Mouse (Mus musculus) intestine, embryonic 14.5 days (tissue): Measurements from ENCODE around the gene Cyp2e1. TPM values are rescaled to one million over a fixed set of nuclear protein-coding genes. Genes with fewer than 3 reads are reported as not detected.

Experiments used
- ATAC-seq: fragments of 200-750 bp; cut with Nextera tagmentation; replicated peaks from 2 replicates; pipeline ENCODE4 v1.8.0; 2017; ENCODE audit warnings: low read depth, moderate number of reproducible peaks, moderate TSS enrichment, moderate library complexity; ENCODE audit not compliant: low FRiP score, low TSS enrichment
- DNase-seq: peaks from one replicate; pipeline ENCODE4 v3.0.0-alpha.2; 2018; ENCODE audit warnings: low spot score
- H3K27ac ChIP-seq: fragments of 300-500 bp; sonication (generic); 2 replicates; pipeline ENCODE4 v1.5.1; 2014; ENCODE audit warnings: low read depth, mild to moderate bottlenecking, control low read depth
- H3K27me3 ChIP-seq: fragments of 300-500 bp; sonication (generic); replicated peaks from 2 replicates; pipeline ENCODE4 v1.6.1; 2014; ENCODE audit warnings: low read length, control low read depth; ENCODE audit not compliant: control insufficient read depth, insufficient read depth
- H3K36me3 ChIP-seq: fragments of 300-500 bp; sonication (generic); 2 replicates; pipeline ENCODE4 v1.6.1; 2014; ENCODE audit warnings: low read length, control low read depth; ENCODE audit not compliant: control insufficient read depth, insufficient read depth
- H3K4me1 ChIP-seq: fragments of 300-500 bp; sonication (generic); replicated peaks from 2 replicates; pipeline ENCODE4 v1.6.1; 2014; ENCODE audit warnings: low read length, control low read depth, mixed read lengths; ENCODE audit not compliant: control insufficient read depth, insufficient read depth
- H3K4me2 ChIP-seq: fragments of 300-500 bp; sonication (generic); 2 replicates; pipeline ENCODE4 v1.6.1; 2014; ENCODE audit warnings: low read length
- H3K4me3 ChIP-seq: fragments of 300-500 bp; sonication (generic); 2 replicates; pipeline ENCODE4 v1.5.1; 2014; ENCODE audit warnings: low read depth, low read length, control low read depth, mixed read lengths
- H3K9ac ChIP-seq: fragments of 300-500 bp; sonication (generic); 2 replicates; pipeline ENCODE4 v1.6.1; 2014; ENCODE audit warnings: mild to moderate bottlenecking, low read length
- H3K9me3 ChIP-seq: fragments of 300-500 bp; sonication (generic); 2 replicates; pipeline ENCODE4 v1.6.1; 2016; ENCODE audit warnings: low read length, control low read depth; ENCODE audit not compliant: control insufficient read depth
- WGBS: fragments of 180-500 bp; shearing (Covaris S2); extraction: QIAGEN DNeasy Blood & Tissue Kit; methylation state at CpG from one replicate; pipeline ENCODE4 v1.1.7; 2014; 5-methylcytosine and 5-hydroxymethylcytosine counted together
- polyA plus RNA-seq: library from polyadenylated mRNA; unstranded; fragments of >200 nt; fragmentation: Nextera tagmentation; extraction: Ambion mirVana; gene quantifications from 2 replicates; pipeline ENCODE4 v1.2.1, GENCODE M21; 2014

Gene Cyp2e1
- polyA plus RNA-seq, 1 experiment from 2014 or later = not detected

- H3K27me3 ChIP-seq = no peaks in the 10 kb centered on the region
- no peak overlapping the region for H3K4me3 ChIP-seq
- no peaks in the 10 kb centered on the region for H3K36me3 ChIP-seq
- 54% methylated on average over 4 of the region's 4 CpGs for WGBS
- H3K4me1 ChIP-seq = no peaks in the 10 kb centered on the region
- no peak overlapping the region for H3K27ac ChIP-seq
- DNase-seq (no peak), ATAC-seq (no peak)
- H3K4me2 ChIP-seq = no peak overlapping the region
- no peaks in the 10 kb centered on the region for H3K9me3 ChIP-seq
- H3K9ac ChIP-seq = no peak overlapping the region
Observed at GRCm38 (mm10) chr7:140793541-140793940, 30.0 kb downstream of the Cyp2e1 start.

GRCm38 (mm10) chr7:140797619-140798018 lies 34.1 kb downstream of the Cyp2e1 start:
- Histone ChIP-seq H3K9ac (no peak overlapping the region), H3K27me3 (no peaks in the 10 kb centered on the region), H3K4me1 (no peaks in the 10 kb centered on the region), H3K9me3 (no peaks in the 10 kb centered on the region), H3K4me3 (no peak overlapping the region), H3K36me3 (no peaks in the 10 kb centered on the region), H3K4me2 (no peak overlapping the region), H3K27ac (no peak overlapping the region)
- DNase-seq (peak; percentile 20), ATAC-seq (0 out of 2 replicates have a peak, but pooled peaks have one; percentile 32)
- 88% methylated on average over 3 of the region's 3 CpGs for WGBS

- DNase-seq (peak; percentile 42), ATAC-seq (0 out of 2 replicates have a peak, but pooled peaks have one; percentile 15)
- 65% methylated on average over 2 of the region's 2 CpGs for WGBS
Observed at GRCm38 (mm10) chr7:140798212-140798611, 34.7 kb downstream of the Cyp2e1 start.

GRCm38 (mm10) chr7:140802629-140803028 lies 39.1 kb downstream of the Cyp2e1 start:
- Histone ChIP-seq H3K27me3 (no peaks in the 10 kb centered on the region), H3K9me3 (no peaks in the 10 kb centered on the region), H3K4me1 (no peaks in the 10 kb centered on the region), H3K27ac (no peak overlapping the region), H3K36me3 (no peaks in the 10 kb centered on the region), H3K4me3 (no peak overlapping the region), H3K4me2 (no peak overlapping the region), H3K9ac (no peak overlapping the region)
- no peak for ATAC-seq
- peak; percentile 34 for DNase-seq
- WGBS = 68% methylated on average over 6 of the region's 6 CpGs

More at GRCm38 (mm10) chr7:140798212-140798611, 34.7 kb downstream of the Cyp2e1 start:
- Histone ChIP-seq H3K9ac (no peak overlapping the region), H3K4me1 (no peaks in the 10 kb centered on the region), H3K27me3 (no peaks in the 10 kb centered on the region), H3K4me2 (no peak overlapping the region), H3K9me3 (no peaks in the 10 kb centered on the region), H3K27ac (no peak overlapping the region), H3K4me3 (no peak overlapping the region), H3K36me3 (no peaks in the 10 kb centered on the region)

GRCm38 (mm10) chr7:140805704-140806103 lies 42.2 kb downstream of the Cyp2e1 start:
- Histone ChIP-seq H3K4me3 (no peak overlapping the region), H3K36me3 (no peaks in the 10 kb centered on the region), H3K4me1 (no peaks in the 10 kb centered on the region), H3K9ac (no peak overlapping the region), H3K4me2 (no peak overlapping the region), H3K9me3 (no peaks in the 10 kb centered on the region), H3K27ac (no peak overlapping the region), H3K27me3 (no peaks in the 10 kb centered on the region)
- ATAC-seq (no peak), DNase-seq (peak; percentile 47)
- 32% methylated on average over 1 of the region's 1 CpGs for WGBS

- DNase-seq = peak; percentile 49
- Histone ChIP-seq H3K4me2 (no peak overlapping the region), H3K9ac (no peak overlapping the region), H3K27ac (no peak overlapping the region), H3K27me3 (no peaks in the 10 kb centered on the region), H3K36me3 (peaks cover 6% of the 10 kb centered on the region; the same call in 1 of the 2 replicates), H3K4me1 (no peaks in the 10 kb centered on the region), H3K4me3 (no peak overlapping the region), H3K9me3 (no peaks in the 10 kb centered on the region)
- 89% methylated on average over 6 of the region's 6 CpGs for WGBS
- ATAC-seq = no peak
Observed at GRCm38 (mm10) chr7:140810496-140810895, 47.0 kb downstream of the Cyp2e1 start.

GRCm38 (mm10) chr7:140811714-140812113 lies 48.2 kb downstream of the Cyp2e1 start:
- Histone ChIP-seq H3K27ac (no peak overlapping the region), H3K4me3 (no peak overlapping the region), H3K27me3 (no peaks in the 10 kb centered on the region), H3K4me2 (no peak overlapping the region), H3K9ac (no peak overlapping the region), H3K36me3 (peaks cover 6% of the 10 kb centered on the region; the same call in 1 of the 2 replicates), H3K9me3 (no peaks in the 10 kb centered on the region), H3K4me1 (no peaks in the 10 kb centered on the region)
- WGBS = 91% methylated on average over 13 of the region's 13 CpGs
- ATAC-seq (no peak), DNase-seq (peak; percentile 42)

GRCm38 (mm10) chr7:140812850-140813249 lies 49.3 kb downstream of the Cyp2e1 start:
- Histone ChIP-seq H3K27me3 (no peaks in the 10 kb centered on the region), H3K36me3 (peaks cover 6% of the 10 kb centered on the region; the same call in 1 of the 2 replicates), H3K9ac (no peak overlapping the region), H3K9me3 (no peaks in the 10 kb centered on the region), H3K27ac (no peak overlapping the region), H3K4me2 (no peak overlapping the region), H3K4me3 (no peak overlapping the region), H3K4me1 (no peaks in the 10 kb centered on the region)
- DNase-seq (peak; percentile 18), ATAC-seq (no peak)
- WGBS = 86% methylated on average over 12 of the region's 12 CpGs

- Histone ChIP-seq H3K9me3 (no peaks in the 10 kb centered on the region), H3K36me3 (no peaks in the 10 kb centered on the region), H3K4me2 (no peak overlapping the region), H3K27ac (no peak overlapping the region), H3K9ac (no peak overlapping the region), H3K4me1 (0 out of 2 replicates have a peak, but pooled peaks cover 3% of the 10 kb centered on the region), H3K4me3 (no peak overlapping the region), H3K27me3 (no peaks in the 10 kb centered on the region)
- DNase-seq (peak; percentile 39), ATAC-seq (no peak)
- 68% methylated on average over 4 of the region's 4 CpGs for WGBS
Observed at GRCm38 (mm10) chr7:140820173-140820572, 56.6 kb downstream of the Cyp2e1 start.
